Mouse (Mus musculus) forebrain, embryonic 14.5 days (tissue): Measurements from ENCODE around the gene Tymp. TPM values are rescaled to one million over a fixed set of nuclear protein-coding genes. Genes with fewer than 3 reads are reported as not detected.

Experiments used
- ATAC-seq: fragments of 200-750 bp; cut with Nextera tagmentation; 2 replicates; pipeline ENCODE4 v1.8.0; 2017; ENCODE audit warnings: mild to moderate bottlenecking, moderate library complexity
- DNase-seq: peaks from one replicate; pipeline ENCODE4 v3.0.0-alpha.2; 2015; ENCODE audit warnings: low spot score
- H3K27ac ChIP-seq: fragments of 300-500 bp; sonication (generic); 2 replicates; pipeline ENCODE4 v1.5.1; 2014; ENCODE audit warnings: low read depth, mild to moderate bottlenecking, control low read depth, low read length, moderate library complexity
- H3K27me3 ChIP-seq: fragments of 300-500 bp; sonication (generic); replicated peaks from 2 replicates; pipeline ENCODE4 v1.6.1; 2014; ENCODE audit warnings: low read length, control low read depth, mixed read lengths; ENCODE audit not compliant: control insufficient read depth, insufficient read depth
- H3K36me3 ChIP-seq: fragments of 300-500 bp; sonication (generic); 2 replicates; pipeline ENCODE4 v1.6.1; 2014; ENCODE audit warnings: low read length, control low read depth; ENCODE audit not compliant: control insufficient read depth, insufficient read depth
- H3K4me1 ChIP-seq: fragments of 300-500 bp; sonication (generic); 2 replicates; pipeline ENCODE4 v1.6.1; 2014; ENCODE audit warnings: antibody characterized with exemption, low read length, control low read depth; ENCODE audit not compliant: control insufficient read depth, insufficient read depth
- H3K4me2 ChIP-seq: fragments of 300-500 bp; sonication (generic); 2 replicates; pipeline ENCODE4 v1.6.1; 2014; ENCODE audit warnings: mild to moderate bottlenecking, control low read depth, low read length
- H3K4me3 ChIP-seq: fragments of 300-500 bp; sonication (generic); 2 replicates; pipeline ENCODE4 v1.5.1; 2014; ENCODE audit warnings: low read depth, low read length, control low read depth
- H3K9ac ChIP-seq: fragments of 300-500 bp; sonication (generic); 2 replicates; pipeline ENCODE4 v1.6.1; 2014; ENCODE audit warnings: mild to moderate bottlenecking, low read length, control low read depth, moderate library complexity
- H3K9me3 ChIP-seq: fragments of 300-500 bp; sonication (generic); replicated peaks from 2 replicates; pipeline ENCODE4 v1.6.1; 2016; ENCODE audit warnings: low read length, control low read depth, mixed read lengths; ENCODE audit not compliant: control insufficient read depth
- WGBS: fragments of 180-500 bp; shearing (Covaris S2); extraction: QIAGEN DNeasy Blood & Tissue Kit; methylation state at CpG from one replicate; pipeline ENCODE4 v1.1.7; 2014; 5-methylcytosine and 5-hydroxymethylcytosine counted together
- polyA plus RNA-seq: library from polyadenylated mRNA; unstranded; fragments of >200 nt; fragmentation: Nextera tagmentation; extraction: Ambion mirVana; gene quantifications from 2 replicates; pipeline ENCODE4 v1.2.1, GENCODE M21; 2014

Gene Tymp
- 2.4 and 2.8 TPM in 2 replicates for polyA plus RNA-seq

DNA sequence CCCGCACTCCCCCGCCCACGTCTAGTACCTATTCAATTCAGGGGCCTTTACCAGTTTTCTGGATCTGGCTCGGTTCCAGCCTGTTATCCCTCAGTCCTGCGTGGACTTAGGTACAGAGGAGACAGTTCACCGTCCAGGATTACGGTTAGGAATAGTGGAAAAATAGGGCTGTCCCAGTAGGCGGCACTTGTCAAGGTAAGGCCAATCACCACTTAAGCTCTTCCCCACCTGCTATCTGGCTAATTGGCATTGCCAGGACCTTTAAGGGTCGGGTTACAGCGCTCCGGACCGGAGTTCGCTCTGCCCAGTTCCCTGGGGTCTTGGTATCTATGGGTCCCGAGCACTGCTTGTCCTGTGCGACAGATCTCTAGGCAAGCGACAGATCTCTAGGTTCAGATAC lies at the start of gene Tymp:
Gene Tymp (minus strand): TSS at position 83 of the 400 bp plus-strand sequence.
- Histone ChIP-seq H3K4me2 (no peak within 1 kb of the TSS), H3K4me3 (no peak within 1 kb of the TSS), H3K9ac (no peak within 1 kb of the TSS), H3K36me3 (peaks cover 10% of the 10 kb centered on the region), H3K27me3 (peaks cover 46% of the 10 kb centered on the region), H3K27ac (no peak within 1 kb of the TSS), H3K4me1 (peaks cover 6% of the 10 kb centered on the region; the same call in 1 of the 2 replicates), H3K9me3 (no peaks in the 10 kb centered on the region)
- WGBS = 18% methylated on average over 16 of the region's 16 CpGs
- no peak for DNase-seq
- no peak for ATAC-seq

DNA sequence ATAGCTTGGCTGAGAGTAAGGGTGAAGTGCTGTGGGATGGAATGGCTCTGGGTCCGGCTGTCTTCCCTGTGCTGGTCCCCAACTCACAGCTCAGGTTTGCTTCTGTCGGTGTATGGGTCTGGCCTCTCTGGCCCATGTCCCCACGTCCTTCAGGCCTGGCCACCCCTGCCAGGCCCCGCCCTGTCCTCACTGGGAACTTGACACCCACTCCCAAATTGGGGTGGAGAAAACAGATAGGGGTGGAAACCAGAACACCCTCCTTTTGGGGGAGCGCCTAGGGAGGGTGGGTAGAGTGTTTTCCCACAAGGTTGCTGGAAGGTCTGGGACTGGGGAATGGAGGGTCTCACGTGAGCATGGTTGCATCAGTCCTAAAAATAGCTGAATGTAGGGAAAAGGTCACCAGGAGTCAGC lies 48.9 kb upstream of the Tymp start, which contains the start of gene Cpt1b:
Gene Cpt1b (minus strand): TSS at position 153 of the 411 bp plus-strand sequence.
- 39% methylated on average over 6 of the region's 6 CpGs for WGBS
- H3K36me3 ChIP-seq = peaks cover 25% of the 10 kb centered on the region; the same call in 1 of the 2 replicates
- H3K9me3 ChIP-seq = no peaks in the 10 kb centered on the region
- ATAC-seq = no peak
- H3K27me3 ChIP-seq = no peaks in the 10 kb centered on the region
- no peak within 1 kb of the TSS for H3K4me2 ChIP-seq
- peaks cover 5% of the 10 kb centered on the region; the same call in 1 of the 2 replicates for H3K4me1 ChIP-seq
- no peak within 1 kb of the TSS for H3K27ac ChIP-seq
- no peak for DNase-seq
- no peak within 1 kb of the TSS for H3K9ac ChIP-seq
- no peak within 1 kb of the TSS for H3K4me3 ChIP-seq

- no peak for DNase-seq
- ATAC-seq = no peak
These were observed 47.8 kb upstream of the Tymp start for GRCm38 (mm10) chr15:89424621-89425020.

GRCm38 (mm10) chr15:89421938-89422337 lies 45.1 kb upstream of the Tymp start:
- Histone ChIP-seq H3K4me1 (no peaks in the 10 kb centered on the region), H3K9ac (no peak overlapping the region), H3K4me2 (no peak overlapping the region), H3K4me3 (no peak overlapping the region), H3K9me3 (no peaks in the 10 kb centered on the region), H3K36me3 (peaks cover 40% of the 10 kb centered on the region), H3K27me3 (no peaks in the 10 kb centered on the region), H3K27ac (no peak overlapping the region)
- ATAC-seq = no peak
- DNase-seq = no peak
- WGBS = 93% methylated on average over 9 of the region's 9 CpGs

More at GRCm38 (mm10) chr15:89424621-89425020, 47.8 kb upstream of the Tymp start:
- Histone ChIP-seq H3K4me3 (no peak overlapping the region), H3K36me3 (peaks cover 30% of the 10 kb centered on the region), H3K9me3 (no peaks in the 10 kb centered on the region), H3K4me1 (peaks cover 5% of the 10 kb centered on the region; the same call in 1 of the 2 replicates), H3K9ac (no peak overlapping the region), H3K4me2 (no peak overlapping the region), H3K27ac (no peak overlapping the region), H3K27me3 (no peaks in the 10 kb centered on the region)
- WGBS = 88% methylated on average over 8 of the region's 8 CpGs

GRCm38 (mm10) chr15:89415282-89415681 lies 38.4 kb upstream of the Tymp start:
- Histone ChIP-seq H3K4me2 (no peak overlapping the region), H3K9me3 (no peaks in the 10 kb centered on the region), H3K36me3 (peaks cover 27% of the 10 kb centered on the region), H3K27ac (no peak overlapping the region), H3K4me1 (no peaks in the 10 kb centered on the region), H3K9ac (no peak overlapping the region), H3K4me3 (no peak overlapping the region), H3K27me3 (no peaks in the 10 kb centered on the region)
- WGBS = 90% methylated on average over 8 of the region's 8 CpGs
- DNase-seq (no peak), ATAC-seq (no peak)

DNA sequence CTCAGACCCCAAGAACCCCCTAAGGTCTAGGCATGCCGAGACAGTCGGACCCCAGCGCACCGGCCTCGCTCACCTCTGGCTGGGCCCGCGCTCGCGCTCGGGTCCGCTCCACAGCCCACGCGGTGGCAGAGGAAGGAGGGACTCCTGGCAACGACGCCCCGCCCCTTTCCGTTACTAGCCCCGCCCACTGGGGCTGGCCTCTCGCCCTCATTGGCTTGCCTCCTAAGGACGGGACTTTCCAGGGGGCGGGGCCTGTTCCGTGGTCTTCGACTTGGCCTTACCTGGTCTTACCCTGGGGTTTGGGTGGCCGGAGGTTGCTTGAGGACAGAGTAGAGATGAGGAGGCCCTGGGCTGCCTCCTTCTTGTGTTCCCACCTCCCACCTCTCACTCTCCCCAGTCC lies 33.3 kb upstream of the Tymp start, which contains the start of gene Syce3:
Gene Syce3 (minus strand): TSS at position 386 of the 400 bp plus-strand sequence.
- Histone ChIP-seq H3K27me3 (no peaks in the 10 kb centered on the region), H3K9ac (no peak within 1 kb of the TSS), H3K27ac (no peak within 1 kb of the TSS), H3K4me2 (no peak within 1 kb of the TSS), H3K4me1 (no peaks in the 10 kb centered on the region), H3K4me3 (no peak within 1 kb of the TSS), H3K9me3 (no peaks in the 10 kb centered on the region), H3K36me3 (no peaks in the 10 kb centered on the region)
- WGBS = 90% methylated on average over 24 of the region's 24 CpGs
- no peak for DNase-seq
- ATAC-seq = no peak

DNA sequence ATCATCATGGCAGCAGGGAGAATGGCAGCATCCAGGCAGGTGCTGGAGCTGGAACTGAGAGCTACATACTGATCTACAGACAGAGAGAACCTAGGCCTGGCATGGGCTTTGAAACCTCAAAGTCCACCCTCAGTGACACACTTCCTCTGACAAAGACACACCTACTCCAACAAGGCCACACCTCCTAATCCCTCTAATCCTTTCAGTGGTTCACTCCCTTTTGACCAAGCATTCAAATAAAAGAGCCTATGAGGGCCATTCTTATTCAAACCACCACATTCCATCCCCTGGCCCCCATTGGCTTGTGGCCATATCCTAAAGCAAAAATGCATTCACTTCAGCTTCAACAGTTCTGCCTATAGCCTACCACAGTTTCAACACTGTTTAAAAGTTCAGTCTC lies 29.9 kb upstream of the Tymp start:
- no peak overlapping the region for H3K4me3 ChIP-seq
- ATAC-seq = no peak
- no peaks in the 10 kb centered on the region for H3K36me3 ChIP-seq
- no peak overlapping the region for H3K9ac ChIP-seq
- no peaks in the 10 kb centered on the region for H3K9me3 ChIP-seq
- no peaks in the 10 kb centered on the region for H3K27me3 ChIP-seq
- no peak overlapping the region for H3K27ac ChIP-seq
- H3K4me1 ChIP-seq = no peaks in the 10 kb centered on the region
- no peak for DNase-seq
- no peak overlapping the region for H3K4me2 ChIP-seq

- Histone ChIP-seq H3K27ac (no peak overlapping the region), H3K9me3 (no peaks in the 10 kb centered on the region), H3K4me1 (no peaks in the 10 kb centered on the region), H3K4me3 (no peak overlapping the region), H3K9ac (no peak overlapping the region), H3K36me3 (no peaks in the 10 kb centered on the region), H3K4me2 (no peak overlapping the region), H3K27me3 (no peaks in the 10 kb centered on the region)
- DNase-seq = no peak
- WGBS = 84% methylated on average over 10 of the region's 10 CpGs
- no peak for ATAC-seq
These were observed 28.2 kb upstream of the Tymp start for GRCm38 (mm10) chr15:89404831-89405623.

- 94% methylated on average over 1 of the region's 1 CpGs for WGBS
These were observed 25.6 kb upstream of the Tymp start for GRCm38 (mm10) chr15:89402471-89402870.

More at GRCm38 (mm10) chr15:89402471-89402870, 25.6 kb upstream of the Tymp start:
- Histone ChIP-seq H3K9me3 (no peaks in the 10 kb centered on the region), H3K9ac (no peak overlapping the region), H3K27ac (no peak overlapping the region), H3K4me3 (no peak overlapping the region), H3K4me2 (no peak overlapping the region), H3K4me1 (no peaks in the 10 kb centered on the region), H3K27me3 (no peaks in the 10 kb centered on the region), H3K36me3 (no peaks in the 10 kb centered on the region)
- ATAC-seq = no peak
- DNase-seq = no peak
